Mouse (Mus musculus): ENCODE results near the gene Notch4.
A peak's percentile ranks its signal among the peaks of the same experiment; 100 is the strongest.
"Not testable (repeated sequence)": the region's sequence is repeated elsewhere in the genome, so short reads cannot be mapped to it uniquely, and the experiment has no call there.

The Notch4 gene

GRCm38 (mm10) chr17:34564003-34564421 is at the start of gene Notch4:
Gene Notch4 (plus strand): TSS chr17:34564268.
- DNase-seq, result peak; percentile 53 to 54

DNA sequence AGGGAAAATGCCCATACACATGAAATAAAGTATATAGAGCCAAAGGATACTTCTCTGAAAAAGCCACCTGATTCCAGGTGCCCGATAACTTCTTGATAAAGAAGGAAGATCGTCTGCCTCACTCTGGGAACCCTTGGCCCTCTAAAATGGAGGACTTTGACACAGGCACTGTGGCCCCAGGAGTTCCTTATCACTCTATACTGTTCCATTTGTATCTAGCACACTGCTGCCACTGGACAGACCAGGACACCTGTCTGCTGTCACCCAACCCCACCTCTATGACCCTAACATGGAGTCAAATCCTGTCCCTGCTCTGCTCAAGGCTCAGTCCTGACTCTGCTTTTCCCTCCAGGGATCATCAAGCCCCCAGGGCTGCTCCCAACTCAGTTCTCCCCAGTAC is 47.6 kb upstream of the Notch4 start:
- no peak for DNase-seq

DNA sequence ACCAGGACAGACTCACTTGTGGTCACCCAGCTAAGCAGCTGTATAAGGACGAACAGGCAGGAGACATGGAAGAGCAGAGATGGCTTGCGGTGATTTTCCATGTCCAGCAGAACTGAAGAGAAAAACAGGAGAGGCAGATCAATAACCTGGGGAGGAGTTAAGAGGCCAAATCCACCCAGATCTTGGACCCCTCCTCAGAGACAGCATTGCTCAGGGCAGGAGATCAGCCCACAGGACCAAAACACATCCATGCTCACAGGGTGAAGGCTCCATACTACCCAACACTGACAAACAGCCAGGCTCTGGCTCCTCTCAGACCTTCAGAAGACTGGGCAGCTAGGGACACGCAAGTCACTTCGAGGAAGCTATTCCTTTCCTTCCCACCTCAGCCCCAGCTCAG is 46.8 kb upstream of the Notch4 start, which contains the start of gene Btnl6:
Gene Btnl6, minus strand, starts transcription at position 101 of the 400 bp plus-strand sequence.
- no peak for DNase-seq

GRCm38 (mm10) chr17:34517795-34518194 is 46.3 kb upstream of the Notch4 start:
- DNase-seq, result no peak

DNA sequence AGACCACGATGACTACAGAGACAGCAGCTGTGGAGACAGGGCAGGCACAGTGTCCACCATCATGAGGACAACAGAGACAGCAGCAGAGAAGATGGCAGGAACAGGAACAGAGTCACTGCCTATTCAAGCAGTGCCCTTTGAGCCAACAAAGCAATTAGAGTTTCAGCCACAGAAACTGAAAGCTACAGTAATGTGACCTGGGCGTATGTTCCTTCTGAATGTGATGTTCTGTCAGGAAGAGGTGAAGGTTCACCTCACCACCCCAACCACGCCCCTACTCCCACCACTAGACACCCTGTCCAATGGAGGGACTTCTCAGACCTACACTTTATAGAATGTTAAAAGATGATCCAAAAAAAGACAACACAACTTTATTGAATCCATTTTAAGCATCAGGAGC is 45.5 kb upstream of the Notch4 start:
- not testable (repeated sequence) for DNase-seq

DNA sequence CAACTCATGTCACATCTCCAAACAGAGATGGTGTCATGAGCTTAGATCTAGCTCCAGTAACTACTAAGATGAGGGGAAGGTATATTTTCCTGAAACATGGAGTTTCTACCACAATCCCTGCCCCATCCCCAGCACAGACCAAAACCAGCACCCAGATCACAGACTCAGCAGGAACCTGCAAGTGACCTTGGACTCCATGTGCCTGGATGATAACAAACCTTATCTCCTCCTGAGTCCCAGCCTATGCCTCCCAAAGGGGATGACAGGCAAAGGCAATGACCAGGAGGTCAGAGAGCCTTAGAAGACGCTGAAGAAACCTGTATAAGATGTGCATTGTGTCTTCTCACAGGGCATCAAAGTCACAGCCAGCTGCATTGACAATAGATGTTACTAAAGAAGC is 45.1 kb upstream of the Notch4 start:
- DNase-seq, result no peak

- no peak for DNase-seq
Observed at GRCm38 (mm10) chr17:34532671-34533070, 31.4 kb upstream of the Notch4 start.

GRCm38 (mm10) chr17:34543567-34543966 is 20.5 kb upstream of the Notch4 start:
- DNase-seq, result not testable (repeated sequence)

DNA sequence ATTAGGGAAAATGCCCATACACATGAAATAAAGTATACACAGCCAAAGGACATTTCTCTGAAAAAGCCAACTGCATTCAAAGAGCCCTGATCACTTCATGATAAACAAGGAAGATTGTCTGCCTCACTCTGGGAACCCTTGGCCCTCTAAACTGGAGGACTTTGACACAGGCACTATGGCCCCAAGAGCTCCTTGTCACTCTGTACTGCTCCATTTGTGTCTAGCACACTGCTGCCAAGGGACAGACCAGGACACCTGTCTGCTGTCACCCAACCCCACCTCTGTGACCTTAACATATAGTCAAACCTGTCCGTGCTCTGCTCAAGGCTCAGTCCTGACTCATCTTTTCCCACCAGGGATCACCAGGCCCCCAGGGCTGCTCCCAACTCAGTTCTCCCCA is 17.3 kb upstream of the Notch4 start:
- no peak for DNase-seq

DNA sequence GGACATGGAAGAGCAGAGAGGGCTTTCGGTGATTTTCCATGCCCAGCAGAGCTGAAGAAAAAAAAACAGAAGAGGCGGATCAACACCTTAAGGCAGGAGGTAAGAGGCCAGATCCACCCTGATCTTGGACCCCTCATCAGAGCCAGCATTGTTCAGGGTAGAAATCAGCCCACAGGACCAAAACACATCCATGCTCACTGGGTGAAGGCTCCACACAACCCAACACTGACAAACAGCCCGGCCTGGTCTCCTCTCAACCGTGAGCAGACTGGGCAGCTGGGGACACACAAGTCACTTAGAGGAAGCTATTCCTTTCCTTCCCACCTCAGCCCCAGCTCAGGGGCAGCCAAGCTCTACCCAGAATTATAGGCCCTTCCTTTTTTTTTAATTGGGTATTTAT is 16.5 kb upstream of the Notch4 start:
- DNase-seq, result no peak

DNA sequence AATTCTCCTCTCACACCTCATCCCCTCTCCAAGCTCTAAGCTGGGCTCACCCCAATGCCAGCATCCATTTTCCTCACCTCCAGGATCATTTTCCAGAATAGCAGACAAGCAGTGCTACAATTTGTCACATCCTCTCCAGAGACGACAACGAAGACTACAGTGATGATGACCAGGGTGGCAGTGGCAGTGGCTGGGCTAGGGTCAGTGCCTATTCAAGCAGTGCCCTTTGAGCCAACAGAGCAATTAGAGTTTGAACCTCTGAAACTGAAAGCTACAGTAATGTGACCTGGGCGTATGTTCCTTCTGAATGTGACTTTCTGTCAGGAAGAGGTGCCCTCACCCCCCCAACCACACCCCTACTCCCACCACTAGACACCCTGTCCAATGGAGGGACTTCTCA is 14.9 kb upstream of the Notch4 start:
- no peak for DNase-seq

DNA sequence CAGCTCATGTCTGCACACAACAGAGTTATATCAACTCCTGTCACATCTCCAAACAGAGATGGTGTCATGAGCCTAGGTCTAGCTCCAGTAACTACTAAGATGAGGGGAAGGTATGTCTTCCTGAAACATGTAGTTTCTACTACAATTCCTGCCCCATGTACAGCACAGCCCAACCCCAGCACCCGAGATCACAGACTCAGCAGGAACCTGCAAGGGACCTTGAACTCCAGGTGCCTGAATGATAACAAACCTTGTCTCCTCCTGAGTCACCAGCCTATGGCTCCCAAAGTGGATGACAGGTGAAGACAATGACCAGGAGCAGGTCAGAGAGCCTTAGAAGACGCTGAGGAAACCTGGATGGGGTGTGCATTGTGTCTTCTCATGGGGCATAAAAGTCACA is 14.2 kb upstream of the Notch4 start:
- DNase-seq, result no peak

DNA sequence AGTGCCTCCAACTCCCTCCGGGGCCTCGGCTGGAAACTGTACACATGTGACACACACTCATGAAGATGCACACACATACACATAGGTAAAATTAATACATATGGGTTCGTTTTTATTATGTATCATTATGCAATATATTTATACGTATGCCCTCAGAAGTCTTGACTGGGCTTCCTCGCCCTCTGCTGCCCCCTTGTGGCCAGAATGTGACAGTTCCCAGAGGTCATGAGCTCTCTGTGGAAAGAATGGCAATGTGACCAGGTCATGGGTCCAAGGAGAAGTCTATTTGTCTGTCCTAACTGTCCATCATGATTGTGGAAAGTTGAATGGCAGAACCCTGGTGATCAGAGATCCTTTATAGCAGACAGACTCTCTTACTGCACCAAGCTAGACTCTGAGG is 8.6 kb upstream of the Notch4 start:
- peak; percentile 58 to 85 for DNase-seq

- DNase-seq, result no peak
Observed at GRCm38 (mm10) chr17:34556406-34556805, 7.7 kb upstream of the Notch4 start.

- DNase-seq, result no peak
Observed at GRCm38 (mm10) chr17:34557411-34557810, 6.7 kb upstream of the Notch4 start.

- no peak for DNase-seq
Observed at GRCm38 (mm10) chr17:34559116-34559515, 5.0 kb upstream of the Notch4 start.

- DNase-seq, result no peak
Observed at GRCm38 (mm10) chr17:34559895-34560294, 4.2 kb upstream of the Notch4 start.

- DNase-seq, result no peak
Observed at GRCm38 (mm10) chr17:34560438-34560837, 3.6 kb upstream of the Notch4 start.

DNA sequence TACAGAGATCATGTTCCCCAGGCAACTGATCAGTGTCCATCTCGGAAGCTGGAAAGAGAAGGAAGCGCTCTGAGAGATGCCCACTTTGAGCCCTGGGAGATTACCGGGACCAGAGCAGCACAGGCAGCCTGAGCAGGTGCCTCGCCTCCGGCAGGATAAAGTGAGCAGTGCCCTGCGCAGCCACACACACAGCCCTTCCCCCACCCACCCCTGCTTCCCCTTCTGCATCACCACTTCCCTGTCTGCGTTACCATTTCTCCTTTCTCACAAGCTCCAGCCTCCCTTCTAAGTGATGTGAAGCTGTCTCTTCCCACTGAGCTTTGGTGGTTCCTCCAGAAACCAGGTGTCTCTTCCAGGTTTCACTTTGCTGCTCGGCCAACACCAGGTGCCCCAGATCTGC is 2.9 kb upstream of the Notch4 start:
- DNase-seq, result no peak

DNA sequence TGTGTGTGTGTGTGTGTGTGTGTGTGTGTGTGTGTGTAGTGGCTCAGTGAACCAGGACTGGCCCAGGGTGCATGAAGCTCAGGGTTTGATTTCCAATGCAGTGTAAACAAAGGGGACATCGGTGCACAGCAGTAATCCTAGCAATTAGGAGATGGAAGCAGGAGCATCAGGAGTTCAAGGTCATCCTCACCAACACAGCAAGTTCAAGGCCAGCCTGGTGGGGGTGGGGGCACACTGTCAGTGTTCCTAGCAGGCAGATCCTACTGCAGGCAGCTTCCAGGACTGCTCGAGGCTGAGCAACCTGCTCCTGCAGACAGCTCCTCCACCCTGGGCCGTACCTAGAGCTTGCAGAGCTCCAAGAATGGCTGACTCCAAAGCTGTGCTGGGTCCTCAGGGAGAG is 1.5 kb upstream of the Notch4 start:
- DNase-seq, result no peak

DNA sequence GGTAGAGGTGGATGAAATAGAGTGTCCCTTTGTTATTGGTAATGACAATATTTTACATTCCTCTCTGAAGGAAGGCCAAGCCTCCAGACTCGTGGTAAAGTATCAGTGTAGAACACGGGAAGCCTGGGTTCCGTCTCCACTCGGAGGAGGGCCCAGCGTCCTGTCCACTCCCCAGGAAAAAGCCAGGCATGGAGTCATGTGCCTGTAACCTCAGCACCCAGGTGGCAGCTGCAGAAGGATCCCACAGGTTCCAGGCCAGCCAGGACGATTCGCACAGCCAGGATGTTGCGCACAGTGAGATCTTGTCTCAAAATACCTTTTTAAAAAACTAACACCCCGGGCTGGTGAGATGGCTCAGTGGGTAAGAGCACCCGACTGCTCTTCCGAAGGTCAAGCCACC is 714 bp upstream of the Notch4 start:
- no peak for DNase-seq

GRCm38 (mm10) chr17:34564796-34565195 is 728 bp downstream of the Notch4 start:
- DNase-seq, result peak; percentile 40 to 58

DNA sequence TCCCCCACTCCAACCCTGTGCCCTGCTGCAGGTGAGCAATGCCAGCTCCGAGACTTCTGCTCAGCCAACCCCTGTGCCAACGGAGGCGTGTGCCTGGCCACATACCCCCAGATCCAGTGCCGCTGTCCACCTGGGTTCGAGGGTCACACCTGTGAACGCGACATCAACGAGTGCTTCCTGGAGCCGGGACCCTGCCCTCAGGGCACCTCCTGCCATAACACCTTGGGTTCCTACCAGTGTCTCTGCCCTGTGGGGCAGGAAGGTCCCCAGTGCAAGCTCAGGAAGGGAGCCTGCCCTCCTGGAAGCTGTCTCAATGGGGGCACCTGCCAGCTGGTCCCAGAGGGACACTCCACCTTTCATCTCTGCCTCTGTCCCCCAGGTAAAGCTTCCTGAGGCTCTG is 3.2 kb downstream of the Notch4 start:
- no peak for DNase-seq

DNA sequence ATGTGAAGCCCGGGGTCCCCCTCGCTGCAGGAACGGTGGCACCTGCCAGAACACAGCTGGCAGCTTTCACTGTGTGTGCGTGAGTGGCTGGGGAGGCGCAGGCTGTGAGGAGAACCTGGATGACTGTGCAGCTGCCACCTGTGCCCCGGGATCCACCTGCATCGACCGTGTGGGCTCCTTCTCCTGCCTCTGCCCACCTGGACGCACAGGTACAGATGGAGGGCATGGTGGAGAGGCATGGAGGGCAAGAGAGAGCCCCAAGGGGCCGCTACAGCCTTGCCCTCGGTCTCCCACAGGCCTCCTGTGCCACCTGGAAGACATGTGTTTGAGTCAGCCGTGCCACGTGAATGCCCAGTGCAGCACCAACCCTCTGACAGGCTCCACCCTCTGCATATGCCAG is 4.4 kb downstream of the Notch4 start:
- DNase-seq, result no peak

DNA sequence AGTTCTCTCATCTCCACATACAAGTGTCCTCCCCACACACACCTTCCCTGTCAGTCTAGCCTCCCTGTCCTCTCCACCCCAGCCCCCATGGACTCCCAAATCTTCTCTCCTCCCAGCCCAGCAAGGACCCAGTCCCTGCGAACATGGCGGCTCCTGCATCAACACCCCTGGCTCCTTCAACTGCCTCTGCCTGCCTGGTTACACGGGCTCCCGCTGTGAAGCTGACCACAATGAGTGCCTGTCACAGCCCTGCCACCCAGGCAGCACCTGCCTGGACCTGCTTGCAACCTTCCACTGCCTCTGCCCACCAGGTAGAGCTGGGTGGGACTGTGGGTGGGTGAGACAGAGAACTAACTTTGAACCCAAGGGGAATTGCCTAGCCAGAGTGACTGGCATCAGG is 5.9 kb downstream of the Notch4 start:
- DNase-seq, result no peak

GRCm38 (mm10) chr17:34571875-34572274 is 7.8 kb downstream of the Notch4 start:
- DNase-seq, result no peak
